Mouse (Mus musculus) neural tube, embryonic 10.5 days (tissue): ENCODE data around the gene Gm5105.

Source experiments
- DNase-seq: peaks from one replicate; pipeline ENCODE4 v3.0.0-alpha.2; 2017; ENCODE audit warnings: low spot score; ENCODE audit errors: extremely low spot score

Gm5105 gene

GRCm38 (mm10) chr3:138067288-138067687 lies at the start of gene Gm5105:
Gm5105 (minus strand) TSS chr3:138067388.
- no peak for DNase-seq

DNA sequence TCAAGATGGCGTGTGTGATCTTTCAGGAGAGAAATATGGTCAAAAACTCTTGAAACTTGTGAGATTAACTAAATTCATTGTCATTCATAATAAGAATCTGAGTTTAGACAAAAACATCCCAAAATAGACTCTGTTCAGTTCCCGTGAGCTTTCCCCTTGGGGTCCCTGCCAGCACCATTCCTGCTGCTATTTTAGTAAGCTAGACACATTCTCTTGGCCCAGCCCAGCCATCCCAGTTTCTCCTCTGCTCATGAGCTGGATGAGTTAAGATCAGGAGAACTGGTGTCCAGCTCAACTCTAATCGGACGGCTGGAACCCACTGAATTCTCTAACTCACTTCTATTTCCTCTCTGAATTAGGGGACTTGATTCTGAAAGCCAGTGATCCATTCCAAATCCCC lies 49.7 kb upstream of the Gm5105 start:
- DNase-seq = no peak

GRCm38 (mm10) chr3:138114106-138114505 lies 46.9 kb upstream of the Gm5105 start:
- no peak for DNase-seq

- DNase-seq = no peak
These were observed 44.0 kb upstream of the Gm5105 start for GRCm38 (mm10) chr3:138110910-138111782.

- DNase-seq = no peak
These were observed 39.7 kb upstream of the Gm5105 start for GRCm38 (mm10) chr3:138106887-138107286.

GRCm38 (mm10) chr3:138105056-138105455 lies 37.9 kb upstream of the Gm5105 start:
- no peak for DNase-seq

DNA sequence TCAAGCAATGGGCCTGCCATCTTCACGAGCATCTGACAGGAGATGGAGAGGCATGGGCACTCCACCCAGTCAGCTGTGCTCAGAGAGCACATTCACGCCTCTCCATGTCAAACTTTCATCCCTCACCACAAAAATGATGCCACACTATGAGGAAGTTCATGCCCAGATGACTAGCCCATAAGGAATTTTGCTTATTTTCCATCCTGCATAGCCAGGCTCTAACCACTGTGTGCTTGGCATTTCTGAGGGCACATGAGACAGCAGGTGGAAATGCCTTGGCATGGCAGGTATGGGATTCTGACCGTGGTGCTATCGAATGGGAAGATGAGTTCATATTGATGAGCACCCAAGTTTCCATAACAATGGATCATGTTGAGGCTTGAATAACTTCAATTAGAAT lies 36.5 kb upstream of the Gm5105 start:
- DNase-seq = no peak

DNA sequence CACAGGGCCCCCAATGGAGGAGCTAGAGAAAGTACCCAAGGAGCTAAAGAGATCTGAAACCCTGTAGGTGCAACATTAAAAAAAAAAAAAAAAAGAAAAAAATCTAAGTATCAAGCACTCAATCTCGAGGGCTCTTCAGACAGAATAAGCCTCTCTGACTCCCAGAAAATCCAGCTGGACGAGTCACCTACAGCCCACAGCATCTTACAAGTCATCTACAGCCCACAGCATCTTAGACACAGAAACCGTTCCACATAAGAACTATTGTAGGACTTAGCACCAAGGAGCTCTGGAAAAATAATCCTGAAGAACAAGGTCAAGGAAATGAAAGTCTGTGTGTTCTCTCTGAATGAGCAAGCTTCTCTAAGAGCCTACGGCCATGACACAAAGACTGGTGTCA lies 34.7 kb upstream of the Gm5105 start:
- no peak for DNase-seq

- no peak for DNase-seq
These were observed 30.5 kb upstream of the Gm5105 start for GRCm38 (mm10) chr3:138097718-138098117.

GRCm38 (mm10) chr3:138096263-138097028 lies 29.3 kb upstream of the Gm5105 start:
- no peak for DNase-seq

- no peak for DNase-seq
These were observed 28.5 kb upstream of the Gm5105 start for GRCm38 (mm10) chr3:138095718-138096117.

DNA sequence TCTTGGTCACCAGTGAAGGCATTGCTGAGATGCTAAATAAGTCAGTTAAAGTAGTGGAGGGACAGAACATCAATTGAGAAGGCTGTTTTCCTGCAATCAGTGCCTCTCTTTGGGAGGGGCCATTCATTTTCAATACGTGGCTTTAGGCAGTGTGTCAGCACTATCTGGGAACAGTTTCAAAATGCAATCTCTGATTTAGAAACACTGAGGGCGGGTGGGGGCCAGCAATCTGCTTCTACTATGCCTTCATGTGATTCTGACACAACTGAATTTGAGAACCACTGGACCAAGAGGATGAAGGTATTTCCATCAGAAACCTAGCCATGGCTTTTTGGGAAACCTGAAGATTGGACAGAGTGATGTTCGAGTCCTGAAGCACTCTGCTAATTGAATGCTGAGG lies 28.1 kb upstream of the Gm5105 start:
- no peak for DNase-seq

GRCm38 (mm10) chr3:138083896-138084295 lies 16.7 kb upstream of the Gm5105 start:
- DNase-seq = no peak

DNA sequence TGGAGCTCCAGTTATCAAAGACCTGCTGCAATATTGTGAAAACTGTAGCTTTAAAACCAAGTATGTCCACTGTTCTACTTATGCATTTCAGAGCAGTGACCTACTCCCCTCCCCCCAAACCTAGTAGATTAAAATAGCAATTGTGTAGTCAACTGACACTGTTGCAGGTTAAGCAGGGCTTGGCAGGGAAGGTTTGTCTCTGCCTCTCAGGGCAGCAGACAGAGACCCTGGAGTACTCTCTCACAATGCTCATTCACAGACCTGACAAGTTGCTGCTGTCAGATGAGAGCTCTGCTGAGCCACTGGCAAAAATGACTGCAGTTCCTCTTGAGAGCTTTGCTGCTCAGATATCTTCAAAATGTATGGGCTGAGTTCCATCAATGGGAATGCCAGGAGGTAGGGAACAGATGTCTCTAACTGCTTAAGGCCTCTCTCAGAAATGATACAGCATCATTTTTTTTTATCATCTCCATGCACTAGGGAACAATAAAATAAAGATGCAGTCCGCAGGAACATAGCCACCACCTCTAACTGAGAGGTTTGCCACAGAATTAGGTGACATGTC lies 16.0 kb upstream of the Gm5105 start:
- DNase-seq = no peak

DNA sequence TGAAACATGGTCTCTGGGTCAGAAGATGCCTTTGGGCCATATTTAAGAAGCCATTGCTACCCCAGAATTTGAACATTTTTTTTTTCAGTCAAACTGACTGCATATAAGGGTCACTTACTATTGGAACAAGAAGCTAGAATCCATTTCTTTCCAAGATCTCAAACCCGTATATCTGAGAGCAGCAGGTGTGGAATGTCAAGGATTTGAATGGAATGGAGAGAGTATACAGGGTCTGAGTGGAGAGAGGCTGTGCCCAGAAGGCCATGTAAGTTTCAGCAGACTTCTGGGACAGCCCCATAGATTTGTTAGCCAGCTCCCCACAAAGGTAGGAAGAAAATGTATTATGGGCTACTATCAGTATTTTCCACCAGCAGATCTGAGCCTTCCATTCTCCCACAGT lies 11.5 kb upstream of the Gm5105 start:
- no peak for DNase-seq

- no peak for DNase-seq
These were observed 10.5 kb upstream of the Gm5105 start for GRCm38 (mm10) chr3:138077476-138078340.

DNA sequence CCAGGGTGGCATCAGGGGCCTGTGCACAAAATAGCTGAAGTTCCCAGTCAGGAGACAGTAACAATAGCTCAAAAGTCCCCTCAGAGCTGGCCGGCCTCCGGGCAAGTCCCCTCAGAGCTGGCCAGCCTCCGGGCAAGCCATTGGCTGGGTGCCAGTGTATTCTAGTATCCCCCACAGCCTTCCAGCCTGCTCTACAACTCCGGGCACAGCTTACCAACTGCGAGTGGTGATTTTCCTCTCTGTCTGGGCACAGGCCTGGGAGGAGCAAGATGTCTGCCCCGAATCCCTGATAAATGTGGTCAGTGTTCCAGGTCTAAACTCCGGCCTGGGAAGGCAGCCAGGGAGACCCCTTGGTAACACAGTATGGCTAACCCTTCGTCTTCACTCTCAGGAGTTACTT lies 8.0 kb upstream of the Gm5105 start:
- no peak for DNase-seq

GRCm38 (mm10) chr3:138074214-138074613 lies 7.0 kb upstream of the Gm5105 start:
- DNase-seq = no peak

DNA sequence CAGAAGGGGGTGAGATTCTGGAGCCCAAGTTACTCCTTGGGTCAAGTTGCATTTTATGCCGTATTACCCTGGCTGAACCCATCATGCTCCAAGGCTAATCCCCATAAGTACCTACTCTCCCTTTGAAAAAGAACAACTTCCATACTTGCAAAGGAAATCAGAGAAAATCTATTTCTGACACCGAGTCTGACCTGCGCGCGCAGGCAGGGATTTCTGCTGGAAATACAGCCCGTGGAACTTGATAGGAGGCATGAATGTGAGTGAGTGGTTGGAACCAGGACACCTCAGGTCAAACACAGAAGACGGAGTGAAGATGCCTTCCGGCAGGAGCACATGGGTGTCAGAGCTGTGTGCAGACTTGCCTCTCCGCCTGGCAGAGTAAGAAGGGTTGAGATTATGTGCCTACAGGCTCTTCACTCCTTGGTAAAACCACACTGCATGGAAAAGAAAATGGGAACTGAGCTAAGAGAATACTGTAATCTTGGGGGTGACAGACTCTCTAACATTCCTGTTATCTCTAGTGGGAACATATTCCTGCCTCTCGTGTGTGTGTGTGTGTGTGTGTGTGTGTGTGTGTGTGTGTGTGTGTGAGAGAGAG lies 4.4 kb upstream of the Gm5105 start:
- DNase-seq = no peak

DNA sequence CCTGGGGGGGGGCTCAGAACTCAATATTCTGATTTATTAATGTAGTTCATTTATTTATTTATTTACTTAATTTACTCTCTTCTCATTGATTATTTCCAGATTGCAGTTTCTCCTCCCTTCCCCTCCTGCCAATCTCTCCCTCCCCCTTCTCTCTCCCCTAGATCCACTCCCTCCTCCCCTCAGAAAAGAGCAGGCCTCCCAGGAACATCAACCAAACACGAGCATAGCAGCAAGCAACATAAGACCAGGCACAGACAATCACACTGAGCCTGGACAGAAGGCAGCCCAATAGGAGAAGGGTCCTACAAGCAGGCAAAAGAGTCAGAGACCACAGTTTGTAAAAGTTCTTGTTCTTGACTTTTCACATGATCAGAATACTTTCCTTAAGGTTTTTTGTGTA lies 3.8 kb upstream of the Gm5105 start:
- no peak for DNase-seq
